Mouse (Mus musculus) monocyte, adult 2 months (primary cell): Measurements from ENCODE around the gene 1700016K19Rik.
"Not testable (repeated sequence)": the region's sequence is repeated elsewhere in the genome, so short reads cannot be mapped to it uniquely, and the experiment has no call there.

ENCODE experiments used
- DNase-seq, 2 experiments: peaks; one replicate each; pipeline ENCODE4 v3.0.0; 2022; ENCODE audit warnings: low spot score in 2 of 2, low read depth in 1 of 2

Gene 1700016K19Rik

GRCm38 (mm10) chr11:75984581-75984980 is 15.1 kb upstream of the 1700016K19Rik start:
- no peak for DNase-seq

- DNase-seq: no peak
These were observed 13.8 kb upstream of the 1700016K19Rik start for GRCm38 (mm10) chr11:75985948-75986347.

GRCm38 (mm10) chr11:75990965-75991835 is 8.5 kb upstream of the 1700016K19Rik start:
- DNase-seq: no peak

- no peak for DNase-seq
These were observed 7.8 kb upstream of the 1700016K19Rik start for GRCm38 (mm10) chr11:75991911-75992310.

- DNase-seq: no peak
These were observed 7.2 kb upstream of the 1700016K19Rik start for GRCm38 (mm10) chr11:75992481-75992880.

- DNase-seq: no peak
These were observed 5.4 kb upstream of the 1700016K19Rik start for GRCm38 (mm10) chr11:75994357-75994756.

- no peak for DNase-seq
These were observed 989 bp downstream of the 1700016K19Rik start for GRCm38 (mm10) chr11:76000701-76001100.

- no peak for DNase-seq
These were observed 1.6 kb downstream of the 1700016K19Rik start for GRCm38 (mm10) chr11:76001237-76001878.

GRCm38 (mm10) chr11:76004276-76004675 is 4.6 kb downstream of the 1700016K19Rik start:
- DNase-seq: not testable (repeated sequence)

GRCm38 (mm10) chr11:76008162-76008561 is 8.4 kb downstream of the 1700016K19Rik start:
- no peak for DNase-seq

- no peak for DNase-seq
These were observed 9.4 kb downstream of the 1700016K19Rik start for GRCm38 (mm10) chr11:76009101-76009500.

GRCm38 (mm10) chr11:76010838-76011624 is 11.3 kb downstream of the 1700016K19Rik start:
- no peak for DNase-seq

GRCm38 (mm10) chr11:76015251-76015650 is 15.5 kb downstream of the 1700016K19Rik start:
- DNase-seq: no peak

- no peak for DNase-seq
These were observed 16.1 kb downstream of the 1700016K19Rik start for GRCm38 (mm10) chr11:76015814-76016213.

- DNase-seq: no peak
These were observed 20.2 kb downstream of the 1700016K19Rik start for GRCm38 (mm10) chr11:76019879-76020278.

- no peak for DNase-seq
These were observed 21.2 kb downstream of the 1700016K19Rik start for GRCm38 (mm10) chr11:76020916-76021315.

GRCm38 (mm10) chr11:76025080-76025583 is 25.4 kb downstream of the 1700016K19Rik start:
- DNase-seq: no peak

- no peak for DNase-seq
These were observed 26.9 kb downstream of the 1700016K19Rik start for GRCm38 (mm10) chr11:76026527-76027138.

- peak; percentile 38 to 76 for DNase-seq
These were observed 27.7 kb downstream of the 1700016K19Rik start, which contains the start of gene Rflnb for GRCm38 (mm10) chr11:76027139-76028071. Gene Rflnb (minus strand): TSS chr11:76027782.

GRCm38 (mm10) chr11:76028072-76028465 is 28.4 kb downstream of the 1700016K19Rik start:
- no peak for DNase-seq
